Mouse (Mus musculus) small intestine, adult 2 months (tissue): Measurements from ENCODE around the gene Nfatc3.

Source experiments
- CTCF ChIP-seq: fragments of 200-500 bp; IDR thresholded peaks from 2 replicates; pipeline ENCODE4 v1.5.1; 2012; ENCODE audit warnings: low read depth, mild to moderate bottlenecking, control low read depth, inconsistent platforms, low read length, moderate library complexity, mixed read lengths; ENCODE audit not compliant: insufficient replicate concordance, insufficient read length; ENCODE audit errors: extremely low read depth
- POLR2A ChIP-seq: fragments of 200-500 bp; IDR thresholded peaks from 2 replicates; pipeline ENCODE4 v1.6.1; 2012; ENCODE audit warnings: low read depth, mild to moderate bottlenecking, control low read depth, inconsistent platforms, low read length, moderate library complexity

GRCm38 (mm10) chr8:106106193-106106592 lies 47.6 kb downstream of the Nfatc3 start:
- no peak for TF ChIP-seq CTCF
- TF ChIP-seq POLR2A: no peak
